Mouse (Mus musculus): ENCODE measurements around the gene S100a5.
A peak's percentile ranks its signal among the peaks of the same experiment; 100 is the strongest.

DNA sequence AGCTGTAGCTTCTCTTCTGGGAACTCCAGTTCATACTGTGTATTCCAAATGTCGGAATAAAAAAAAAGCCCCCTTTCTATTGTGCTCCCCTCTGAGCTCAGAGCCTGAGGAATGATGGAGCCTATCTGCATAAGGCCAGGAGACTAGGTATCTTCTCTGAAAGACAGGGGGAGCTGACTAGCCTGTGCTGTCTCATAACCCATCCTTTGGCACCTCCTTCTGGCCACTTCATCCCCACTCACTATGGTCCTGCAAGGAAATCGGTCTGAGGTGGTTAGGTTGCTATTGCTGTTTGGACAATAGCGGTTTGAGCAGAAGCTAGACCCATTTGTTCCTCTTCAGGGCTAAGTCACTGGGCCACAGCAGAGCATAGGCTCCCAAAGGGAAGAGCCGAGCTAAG, 19.5 kb downstream of the S100a5 start:
- peak; percentile 51 for TF ChIP-seq CTCF (IDR thresholded peaks at IDR 0.05; ENCODE audit: insufficient read depth, low read length)
- no peak for TF ChIP-seq POLR2A (IDR thresholded peaks at IDR 0.05; ENCODE audit: borderline replicate concordance, extremely low read depth, low read depth, low read length)
